Mouse (Mus musculus) urinary bladder, postnatal 25 days (tissue): ENCODE measurements around the gene Elovl6.

Experiments
- DNase-seq: peaks from one replicate; pipeline ENCODE4 v3.0.0; 2022; ENCODE audit warnings: low spot score

Gene Elovl6

GRCm38 (mm10) chr3:129543376-129543775 is 11.2 kb downstream of the Elovl6 start:
- DNase-seq: no peak

- no peak for DNase-seq
These were observed 12.1 kb downstream of the Elovl6 start for GRCm38 (mm10) chr3:129544217-129544616.

- DNase-seq: no peak
These were observed 13.1 kb downstream of the Elovl6 start for GRCm38 (mm10) chr3:129545228-129545627.

- DNase-seq: no peak
These were observed 13.6 kb downstream of the Elovl6 start for GRCm38 (mm10) chr3:129545801-129546200.

- no peak for DNase-seq
These were observed 15.8 kb downstream of the Elovl6 start for GRCm38 (mm10) chr3:129547837-129548435.

- DNase-seq: no peak
These were observed 16.6 kb downstream of the Elovl6 start for GRCm38 (mm10) chr3:129548760-129549159.

- no peak for DNase-seq
These were observed 17.4 kb downstream of the Elovl6 start for GRCm38 (mm10) chr3:129549546-129549945.

GRCm38 (mm10) chr3:129551581-129552290 is 19.6 kb downstream of the Elovl6 start:
- DNase-seq: no peak

- DNase-seq: no peak
These were observed 20.2 kb downstream of the Elovl6 start for GRCm38 (mm10) chr3:129552370-129552769.

- DNase-seq: no peak
These were observed 21.0 kb downstream of the Elovl6 start for GRCm38 (mm10) chr3:129553173-129553572.

GRCm38 (mm10) chr3:129553661-129554060 is 21.5 kb downstream of the Elovl6 start:
- no peak for DNase-seq

GRCm38 (mm10) chr3:129554436-129554835 is 22.3 kb downstream of the Elovl6 start:
- DNase-seq: no peak

- DNase-seq: no peak
These were observed 24.9 kb downstream of the Elovl6 start for GRCm38 (mm10) chr3:129557048-129557447.

GRCm38 (mm10) chr3:129557566-129557965 is 25.4 kb downstream of the Elovl6 start:
- DNase-seq: no peak

- no peak for DNase-seq
These were observed 26.1 kb downstream of the Elovl6 start for GRCm38 (mm10) chr3:129558016-129558955.

GRCm38 (mm10) chr3:129560068-129560467 is 27.9 kb downstream of the Elovl6 start:
- no peak for DNase-seq

GRCm38 (mm10) chr3:129561011-129561410 is 28.9 kb downstream of the Elovl6 start:
- no peak for DNase-seq

GRCm38 (mm10) chr3:129561853-129562252 is 29.7 kb downstream of the Elovl6 start:
- DNase-seq: no peak

GRCm38 (mm10) chr3:129562411-129562810 is 30.3 kb downstream of the Elovl6 start:
- no peak for DNase-seq

- no peak for DNase-seq
These were observed 31.7 kb downstream of the Elovl6 start for GRCm38 (mm10) chr3:129563807-129564206.

- DNase-seq: no peak
These were observed 32.7 kb downstream of the Elovl6 start for GRCm38 (mm10) chr3:129564852-129565251.

GRCm38 (mm10) chr3:129565458-129565857 is 33.3 kb downstream of the Elovl6 start:
- DNase-seq: no peak

GRCm38 (mm10) chr3:129566013-129566412 is 33.9 kb downstream of the Elovl6 start:
- no peak for DNase-seq
